Comparison of ENCODE assay signal across 8 mouse cellular contexts in the genomic region with DNA sequence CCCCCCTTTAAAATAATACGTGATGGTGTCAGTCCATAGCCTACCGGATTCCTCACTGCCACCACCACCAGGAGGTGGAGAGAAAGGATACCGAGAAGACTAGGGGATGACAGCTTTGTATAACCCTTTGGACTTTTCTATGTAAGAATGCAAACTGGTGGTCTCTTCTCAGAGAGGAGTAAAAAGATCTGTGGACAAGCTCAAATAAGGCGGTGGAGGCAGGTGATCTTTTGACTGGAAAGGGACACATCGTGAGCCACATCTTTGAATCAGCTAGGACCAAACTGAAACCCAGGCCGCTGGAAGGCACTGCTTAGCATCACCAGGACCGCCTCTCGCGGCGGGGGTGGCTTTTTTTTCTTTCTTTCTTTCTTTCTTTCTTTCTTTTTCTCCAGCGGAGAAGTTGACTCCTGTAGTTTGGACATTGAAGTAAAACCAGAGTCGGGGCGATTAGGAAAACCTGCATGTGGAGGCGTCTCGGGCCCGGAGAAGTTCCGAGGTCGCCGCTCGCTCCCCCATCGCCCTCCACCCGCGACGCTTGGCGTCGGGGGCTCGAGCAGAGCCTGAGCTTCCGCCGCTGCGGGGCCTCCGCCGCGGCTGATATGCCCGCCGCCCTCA. TPM values are rescaled to one million over a fixed set of nuclear protein-coding genes. Genes with fewer than 3 reads are reported as not detected.
DNase-seq lines count a peak whose midpoint lies in the region; ATAC-seq and TF ChIP-seq lines count a peak whose summit lies in the region.

No protein-coding gene starts in this region.

- WGBS in forebrain, postnatal 0 days: under 1% methylated on average over 35 of the region's 35 CpGs
- WGBS in intestine, embryonic 16.5 days: 0% methylated on average over 33 of the region's 35 CpGs
- WGBS in liver, embryonic 14.5 days (ENCODE audit: insufficient replicate concordance): 1% methylated on average over 35 of the region's 35 CpGs

- TF ChIP-seq CTCF in forebrain, postnatal 0 days (IDR thresholded peaks at IDR 0.05; ENCODE audit: low read depth): peak; percentile 57
- peak; percentile 61 for TF ChIP-seq CTCF in liver, embryonic 14.5 days (IDR thresholded peaks at IDR 0.05; ENCODE audit: low read depth)

- DNase-seq in urinary bladder, postnatal 14 days (ENCODE audit: low spot score): peak; percentile 11
- no peak for DNase-seq in urinary bladder, adult 18-20 months (ENCODE audit: low spot score in 2 of 2)
- peak; percentile 53 for DNase-seq in c-Kit-positive CD71-positive TER-119-negative erythroid progenitor cells, embryonic 14.5 days (ENCODE audit: low read depth)
- peak; percentile 70 for DNase-seq in forebrain, postnatal 0 days
- DNase-seq in liver, embryonic 14.5 days (ENCODE audit: low read depth in 3 of 3, low spot score in 3 of 3): peak; percentile 30 to 59 (median 34)
- peak; percentile 74 for DNase-seq in neural tube, embryonic 10.5 days (ENCODE audit: extremely low spot score, low spot score)
- DNase-seq in thymus, postnatal 14 days: peak; percentile 40

- H3K4me2 ChIP-seq in forebrain, postnatal 0 days (ENCODE audit: low read depth): peak overlapping the region; percentile 78
- peak overlapping the region; percentile 62 for H3K4me2 ChIP-seq in intestine, embryonic 16.5 days (ENCODE audit: low read depth, low read length)
- peak overlapping the region; percentile 83 for H3K4me2 ChIP-seq in liver, embryonic 14.5 days (ENCODE audit: low read depth)

- H3K27ac ChIP-seq in forebrain, postnatal 0 days (ENCODE audit: low read depth, low read length): peak overlapping the region; percentile 96
- peak overlapping the region; percentile 89 for H3K27ac ChIP-seq in intestine, embryonic 16.5 days (ENCODE audit: low read length)
- peak overlapping the region; percentile 73 for H3K27ac ChIP-seq in liver, embryonic 14.5 days

- ATAC-seq in forebrain, postnatal 0 days: no peak
- ATAC-seq in intestine, embryonic 16.5 days: no peak
- no peak for ATAC-seq in liver, embryonic 14.5 days (ENCODE audit: insufficient read depth)

- no peak for TF ChIP-seq EP300 in liver, embryonic 14.5 days (IDR thresholded peaks at IDR 0.05; ENCODE audit: low read depth)

- no peaks in the 10 kb centered on the region for H3K36me3 ChIP-seq in forebrain, postnatal 0 days (ENCODE audit: insufficient read depth)
- no peaks in the 10 kb centered on the region for H3K36me3 ChIP-seq in intestine, embryonic 16.5 days (ENCODE audit: control insufficient read depth, insufficient read depth, low read length)
- no peaks in the 10 kb centered on the region for H3K36me3 ChIP-seq in liver, embryonic 14.5 days (replicated peaks; ENCODE audit: control insufficient read depth, insufficient read depth, low read depth)

- peaks cover 11% of the 10 kb centered on the region for H3K4me1 ChIP-seq in forebrain, postnatal 0 days (ENCODE audit: insufficient read depth)
- H3K4me1 ChIP-seq in intestine, embryonic 16.5 days (ENCODE audit: control insufficient read depth, insufficient read depth, low read length): peaks cover 5% of the 10 kb centered on the region; the same call in 1 of the 2 replicates
- peaks cover 5 to 10% of the 10 kb centered on the region in 2 experiments for H3K4me1 ChIP-seq in liver, embryonic 14.5 days (replicated peaks; ENCODE audit: control insufficient read depth in 2 of 2, insufficient read depth in 2 of 2, low read length in 1 of 2)

- peak overlapping the region; percentile 96 for H3K4me3 ChIP-seq in forebrain, postnatal 0 days (ENCODE audit: low read depth, low read length)
- H3K4me3 ChIP-seq in intestine, embryonic 16.5 days (ENCODE audit: low read length): peak overlapping the region; percentile 94
- H3K4me3 ChIP-seq in liver, embryonic 14.5 days (ENCODE audit: insufficient read depth in 1 of 2, low read depth in 2 of 2, low read length in 2 of 2): peak overlapping the region; percentile 89

- H3K9ac ChIP-seq in forebrain, postnatal 0 days: peak overlapping the region; percentile 94
- H3K9ac ChIP-seq in intestine, embryonic 16.5 days (ENCODE audit: low read depth, low read length): peak overlapping the region; percentile 85
- peak overlapping the region; percentile 97 for H3K9ac ChIP-seq in liver, embryonic 14.5 days (replicated peaks)

- H3K27me3 ChIP-seq in forebrain, postnatal 0 days (ENCODE audit: insufficient read depth, low read length): no peaks in the 10 kb centered on the region
- no peaks in the 10 kb centered on the region for H3K27me3 ChIP-seq in intestine, embryonic 16.5 days (replicated peaks; ENCODE audit: control insufficient read depth, insufficient read depth, low read length)
- no peaks in the 10 kb centered on the region for H3K27me3 ChIP-seq in liver, embryonic 14.5 days (ENCODE audit: control insufficient read depth, insufficient read depth, low read length)

- H3K9me3 ChIP-seq in forebrain, postnatal 0 days (ENCODE audit: low read length): no peaks in the 10 kb centered on the region
- no peaks in the 10 kb centered on the region for H3K9me3 ChIP-seq in intestine, embryonic 16.5 days (ENCODE audit: control insufficient read depth, low read length)
- no peaks in the 10 kb centered on the region for H3K9me3 ChIP-seq in liver, embryonic 14.5 days (ENCODE audit: control insufficient read depth, low read length)

RNA-seq across cellular contexts. Expression of a gene that starts 0.9 kb away (rescaled TPM):
- total RNA-seq in forebrain, postnatal 0 days (2014; rRNA removed): 83.8 and 91.1 TPM in 2 replicates
- polyA plus RNA-seq in forebrain, postnatal 0 days (2015; fragmentation: Nextera tagmentation; extraction: Ambion mirVana): 26.3 and 32.7 TPM in 2 replicates
- 18.9 and 19.1 TPM in 2 replicates for polyA plus RNA-seq in intestine, embryonic 16.5 days (2015; fragmentation: Nextera tagmentation; extraction: Ambion mirVana)
- polyA plus RNA-seq in liver, embryonic 14.5 days (2012; rRNA removed): 5.1 and 8.7 TPM in 2 replicates
- polyA plus RNA-seq in liver, embryonic 14.5 days (2014; fragmentation: Nextera tagmentation; extraction: Ambion mirVana): 13.2 and 13.3 TPM in 2 replicates

Comparison
In these comparisons a context has a peak if more than half of its experiments do, and no peak if none do; other contexts are left out.
1. DNase-seq: peak in urinary bladder, postnatal 14 days (single experiment), c-Kit-positive CD71-positive TER-119-negative erythroid progenitor cells, embryonic 14.5 days (single experiment), forebrain, postnatal 0 days (single experiment), liver, embryonic 14.5 days (3 of 3), neural tube, embryonic 10.5 days (single experiment) and thymus, postnatal 14 days (single experiment); none in urinary bladder, adult 18-20 months (0 of 2).
2. Peak in every context shown above with its lines, with median percentiles within 50 percentile points of each other: H3K27ac ChIP-seq, H3K4me2 ChIP-seq, H3K4me3 ChIP-seq and H3K9ac ChIP-seq.